Mouse (Mus musculus): ENCODE measurements around the gene Mab21l3. TPM values are rescaled to one million over a fixed set of nuclear protein-coding genes. Genes with fewer than 3 reads are reported as not detected.

Gene Mab21l3
- polyA plus RNA-seq, 1 experiment from 2014 or later: 0.32 TPM

DNA sequence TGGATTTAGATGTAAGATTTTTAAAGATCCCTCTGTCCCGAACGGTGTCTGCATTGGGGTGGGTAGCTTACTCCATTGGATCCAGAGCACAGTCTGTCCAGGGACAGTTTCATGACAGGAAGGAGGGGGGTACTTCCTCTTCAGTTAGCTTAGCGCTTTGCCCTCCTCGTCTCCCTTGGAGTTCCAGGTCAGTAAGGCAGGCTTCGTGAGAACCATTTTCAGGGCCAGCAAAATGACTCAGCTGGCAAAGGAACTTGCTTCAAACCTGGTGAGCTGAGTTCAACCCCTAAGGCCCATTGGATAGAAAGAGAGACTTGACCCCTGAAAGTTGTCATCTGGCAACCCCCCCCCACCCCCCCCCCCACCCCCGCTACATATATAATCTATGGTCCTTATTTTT, 46.0 kb downstream of the Mab21l3 start:
- no peak overlapping the region for H3K27ac ChIP-seq (ENCODE audit: poor library complexity, severe bottlenecking)
- no peaks in the 10 kb centered on the region for H3K27me3 ChIP-seq (replicated peaks)
- no peak for ATAC-seq (ENCODE audit: insufficient number of reproducible peaks, low FRiP score)
- no peaks in the 10 kb centered on the region for H3K36me3 ChIP-seq
- H3K4me3 ChIP-seq: no peak overlapping the region
- no peaks in the 10 kb centered on the region for H3K9me3 ChIP-seq (replicated peaks)
- no peak overlapping the region for H3K9ac ChIP-seq
- peaks cover 84% of the 10 kb centered on the region for H3K4me1 ChIP-seq (replicated peaks)
- no peak overlapping the region for H3K4me2 ChIP-seq
- whole genome bisulfite sequencing: 75% methylated on average over 6 of the region's 6 CpGs

GRCm38 (mm10) chr3:101800596-101801018, 48.2 kb downstream of the Mab21l3 start:
- no peak overlapping the region for H3K27ac ChIP-seq (ENCODE audit: poor library complexity, severe bottlenecking)
- no peak for ATAC-seq (ENCODE audit: insufficient number of reproducible peaks, low FRiP score)
- H3K4me1 ChIP-seq (replicated peaks): peaks cover 85% of the 10 kb centered on the region
- no peak overlapping the region for H3K4me2 ChIP-seq
- H3K4me3 ChIP-seq: no peak overlapping the region
- no peak overlapping the region for H3K9ac ChIP-seq
- no peaks in the 10 kb centered on the region for H3K36me3 ChIP-seq
- no peaks in the 10 kb centered on the region for H3K9me3 ChIP-seq (replicated peaks)
- 62% methylated on average over 11 of the region's 11 CpGs for WGBS
- no peaks in the 10 kb centered on the region for H3K27me3 ChIP-seq (replicated peaks)

DNA sequence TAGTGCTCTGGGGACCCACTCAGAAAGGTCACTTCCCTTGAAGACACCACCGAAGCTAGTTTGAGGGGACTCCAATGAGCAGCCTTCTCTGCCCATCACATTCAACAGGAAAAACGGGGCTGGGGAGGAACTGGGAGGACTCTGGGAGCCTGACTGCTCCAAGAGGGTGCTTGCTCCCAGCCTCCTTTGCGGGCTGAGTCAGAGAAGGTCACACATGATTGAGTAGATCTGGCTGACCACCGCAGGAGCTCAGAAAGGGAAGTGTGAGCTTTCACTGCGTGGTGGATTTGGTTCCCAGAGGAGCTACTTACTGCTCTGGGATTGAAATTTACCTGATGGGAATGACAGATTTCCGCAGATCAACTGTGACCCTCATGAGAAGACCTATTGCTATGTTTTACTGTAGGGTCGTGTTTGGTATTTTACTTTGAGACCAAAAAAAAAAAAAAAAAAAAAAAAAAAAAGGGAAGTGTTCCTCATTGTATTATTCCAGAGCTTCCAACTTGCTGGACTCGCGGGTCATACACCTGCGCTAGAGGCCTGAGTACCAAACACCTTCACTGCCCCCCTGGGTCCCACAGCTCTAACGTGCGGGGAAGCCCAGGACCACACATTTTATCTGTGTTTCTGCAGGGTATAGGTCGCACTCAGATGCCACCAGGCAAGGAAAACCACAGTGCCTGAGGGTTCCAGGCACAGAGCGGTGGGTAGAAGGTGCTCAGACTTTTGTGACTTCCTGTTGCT, 48.7 kb downstream of the Mab21l3 start:
- H3K9me3 ChIP-seq (replicated peaks): no peaks in the 10 kb centered on the region
- H3K9ac ChIP-seq: no peak overlapping the region
- H3K27ac ChIP-seq (ENCODE audit: poor library complexity, severe bottlenecking): peak overlapping the region; percentile 4
- 61% methylated on average over 14 of the region's 14 CpGs for WGBS
- no peak for ATAC-seq (ENCODE audit: insufficient number of reproducible peaks, low FRiP score)
- no peak overlapping the region for H3K4me2 ChIP-seq
- H3K4me1 ChIP-seq (replicated peaks): peaks cover 85% of the 10 kb centered on the region
- H3K27me3 ChIP-seq (replicated peaks): no peaks in the 10 kb centered on the region
- no peak overlapping the region for H3K4me3 ChIP-seq
- no peaks in the 10 kb centered on the region for H3K36me3 ChIP-seq

GRCm38 (mm10) chr3:101797830-101798709, 50.7 kb downstream of the Mab21l3 start:
- Histone ChIP-seq H3K4me3 (no peak overlapping the region), H3K9me3 (replicated peaks) (no peaks in the 10 kb centered on the region), H3K27ac (ENCODE audit: poor library complexity, severe bottlenecking) (no peak overlapping the region; the same call in 1 of the 2 replicates), H3K27me3 (replicated peaks) (no peaks in the 10 kb centered on the region), H3K4me1 (replicated peaks) (peaks cover 69% of the 10 kb centered on the region), H3K4me2 (no peak overlapping the region), H3K36me3 (no peaks in the 10 kb centered on the region), H3K9ac (no peak overlapping the region)
- no peak for ATAC-seq (ENCODE audit: insufficient number of reproducible peaks, low FRiP score)
- WGBS: 77% methylated on average over 15 of the region's 15 CpGs

GRCm38 (mm10) chr3:101796212-101796611, 52.5 kb downstream of the Mab21l3 start:
- WGBS: 20% methylated on average over 7 of the region's 7 CpGs
- Histone ChIP-seq H3K4me2 (no peak overlapping the region), H3K36me3 (no peaks in the 10 kb centered on the region), H3K27me3 (replicated peaks) (no peaks in the 10 kb centered on the region), H3K9ac (peak overlapping the region; percentile 30; the same call in 1 of the 2 replicates), H3K4me1 (replicated peaks) (peaks cover 53% of the 10 kb centered on the region), H3K27ac (ENCODE audit: poor library complexity, severe bottlenecking) (0 out of 2 replicates have a peak overlapping the region, but pooled peaks have one; percentile 46), H3K4me3 (no peak overlapping the region), H3K9me3 (replicated peaks) (no peaks in the 10 kb centered on the region)
- no peak for ATAC-seq (ENCODE audit: insufficient number of reproducible peaks, low FRiP score)

DNA sequence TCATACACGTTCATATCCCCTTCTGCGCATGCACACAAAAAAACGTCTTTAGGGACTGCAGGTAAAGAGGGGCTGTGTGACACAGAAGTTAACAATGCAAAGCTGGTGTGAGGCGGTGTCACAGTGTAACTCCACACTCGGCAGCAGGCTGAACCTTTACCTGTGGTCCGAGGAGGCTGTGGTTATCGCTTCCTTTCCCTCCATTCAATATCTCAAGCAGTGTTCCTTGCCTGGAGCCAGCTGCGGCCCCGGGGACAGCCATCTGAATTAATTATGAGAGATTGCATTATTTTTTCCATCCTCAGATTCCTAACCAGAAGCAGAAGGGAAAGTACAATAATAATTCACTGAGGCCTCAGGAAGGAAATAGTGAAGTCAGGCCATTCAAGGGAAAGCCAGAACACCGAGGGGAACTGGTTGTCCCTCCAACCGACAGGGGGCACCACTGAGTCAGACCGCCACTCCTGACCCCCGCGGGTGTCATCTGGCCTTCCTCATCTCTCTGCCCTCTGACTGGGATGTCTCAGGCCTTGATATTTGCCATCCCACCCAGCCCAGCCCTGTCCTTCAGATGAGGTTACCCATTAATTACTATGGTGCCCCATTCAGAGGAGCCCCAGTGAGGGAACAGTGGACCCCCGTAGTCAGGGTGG, 53.2 kb downstream of the Mab21l3 start:
- 70% methylated on average over 15 of the region's 15 CpGs for WGBS

GRCm38 (mm10) chr3:101794666-101795065, 54.1 kb downstream of the Mab21l3 start:
- H3K9ac ChIP-seq: no peak overlapping the region
- H3K4me1 ChIP-seq (replicated peaks): peaks cover 42% of the 10 kb centered on the region
- WGBS: 84% methylated on average over 9 of the region's 9 CpGs
- no peaks in the 10 kb centered on the region for H3K27me3 ChIP-seq (replicated peaks)
- H3K4me3 ChIP-seq: no peak overlapping the region
- H3K36me3 ChIP-seq: no peaks in the 10 kb centered on the region
- H3K9me3 ChIP-seq (replicated peaks): no peaks in the 10 kb centered on the region
- no peak overlapping the region for H3K4me2 ChIP-seq
- no peak overlapping the region for H3K27ac ChIP-seq (ENCODE audit: poor library complexity, severe bottlenecking)
- ATAC-seq (ENCODE audit: insufficient number of reproducible peaks, low FRiP score): no peak

More for the DNA sequence above, 53.2 kb downstream of the Mab21l3 start:
- no peaks in the 10 kb centered on the region for H3K27me3 ChIP-seq (replicated peaks)
- H3K9me3 ChIP-seq (replicated peaks): no peaks in the 10 kb centered on the region
- H3K9ac ChIP-seq: no peak overlapping the region
- no peak overlapping the region for H3K27ac ChIP-seq (ENCODE audit: poor library complexity, severe bottlenecking)
- ATAC-seq (ENCODE audit: insufficient number of reproducible peaks, low FRiP score): no peak
- peaks cover 49% of the 10 kb centered on the region for H3K4me1 ChIP-seq (replicated peaks)
- no peak overlapping the region for H3K4me3 ChIP-seq
- no peaks in the 10 kb centered on the region for H3K36me3 ChIP-seq
- no peak overlapping the region for H3K4me2 ChIP-seq

- ATAC-seq (ENCODE audit: insufficient number of reproducible peaks, low FRiP score): no peak
- H3K9me3 ChIP-seq (replicated peaks): no peaks in the 10 kb centered on the region
- peaks cover 35% of the 10 kb centered on the region for H3K4me1 ChIP-seq (replicated peaks)
- H3K36me3 ChIP-seq: no peaks in the 10 kb centered on the region
- H3K27ac ChIP-seq (ENCODE audit: poor library complexity, severe bottlenecking): no peak overlapping the region
- H3K4me3 ChIP-seq: no peak overlapping the region
- H3K27me3 ChIP-seq (replicated peaks): no peaks in the 10 kb centered on the region
- WGBS: 67% methylated on average over 5 of the region's 5 CpGs
- no peak overlapping the region for H3K9ac ChIP-seq
- H3K4me2 ChIP-seq: no peak overlapping the region
These were observed 54.7 kb downstream of the Mab21l3 start for GRCm38 (mm10) chr3:101794026-101794425.

DNA sequence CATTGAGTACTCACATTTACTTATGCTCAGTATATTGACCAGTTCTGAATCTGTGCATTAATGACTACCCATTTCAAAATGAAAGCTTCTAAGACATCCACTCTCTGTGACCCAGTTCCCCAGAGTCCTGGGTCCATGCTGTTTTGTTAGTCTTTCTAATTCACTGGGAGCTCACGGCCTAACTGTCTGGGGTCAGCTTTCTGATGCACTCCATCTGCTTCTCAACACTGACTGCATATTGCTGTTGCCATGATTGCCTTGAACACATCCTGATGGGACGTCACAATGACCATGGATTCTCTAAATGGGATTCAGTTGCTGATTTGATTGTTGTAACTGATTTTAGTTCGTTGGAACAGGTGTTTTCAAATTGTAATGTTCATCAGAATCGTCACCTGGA, 56.6 kb downstream of the Mab21l3 start:
- no peak overlapping the region for H3K27ac ChIP-seq (ENCODE audit: poor library complexity, severe bottlenecking)
- H3K9me3 ChIP-seq (replicated peaks): no peaks in the 10 kb centered on the region
- no peak overlapping the region for H3K4me3 ChIP-seq
- no peak overlapping the region for H3K4me2 ChIP-seq
- ATAC-seq (ENCODE audit: insufficient number of reproducible peaks, low FRiP score): no peak
- no peaks in the 10 kb centered on the region for H3K36me3 ChIP-seq
- H3K4me1 ChIP-seq (replicated peaks): peaks cover 22% of the 10 kb centered on the region
- 74% methylated on average over 4 of the region's 4 CpGs for WGBS
- H3K27me3 ChIP-seq (replicated peaks): no peaks in the 10 kb centered on the region
- H3K9ac ChIP-seq: no peak overlapping the region

- Histone ChIP-seq H3K9ac (no peak overlapping the region), H3K27ac (ENCODE audit: poor library complexity, severe bottlenecking) (no peak overlapping the region), H3K9me3 (replicated peaks) (no peaks in the 10 kb centered on the region), H3K36me3 (no peaks in the 10 kb centered on the region), H3K4me2 (no peak overlapping the region), H3K27me3 (replicated peaks) (no peaks in the 10 kb centered on the region), H3K4me3 (no peak overlapping the region), H3K4me1 (replicated peaks) (0 out of 2 replicates have a peak, but pooled peaks cover 11% of the 10 kb centered on the region)
- 82% methylated on average over 10 of the region's 10 CpGs for WGBS
- ATAC-seq (ENCODE audit: insufficient number of reproducible peaks, low FRiP score): no peak
These were observed 63.9 kb downstream of the Mab21l3 start for GRCm38 (mm10) chr3:101784768-101785424.

All from heart, embryonic 12.5 days (tissue).